In the genomic region with DNA sequence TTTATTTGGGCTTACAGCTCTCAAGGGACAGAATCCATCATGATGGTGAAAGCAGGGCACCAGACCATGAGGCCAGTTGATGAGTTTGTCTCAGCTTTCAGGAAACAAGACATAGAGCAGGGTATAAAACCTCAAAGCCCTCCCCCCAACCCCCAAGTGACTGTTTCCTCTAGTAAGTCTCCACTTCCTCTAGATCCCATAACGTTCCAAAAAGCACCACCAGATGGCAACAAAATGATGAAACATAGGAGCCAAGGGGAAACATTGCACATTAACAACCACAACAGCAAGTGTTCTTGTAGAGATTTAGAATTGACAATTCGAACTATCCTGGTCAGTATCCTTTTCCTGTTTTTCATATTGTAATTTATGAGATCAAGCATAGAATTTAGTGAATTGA, we compare ENCODE assay signal across 8 mouse cellular contexts. TPM values are rescaled to one million over a fixed set of nuclear protein-coding genes. Genes with fewer than 3 reads are reported as not detected.
DNase-seq lines count a peak whose midpoint lies in the region; TF ChIP-seq lines count a peak whose summit lies in the region.
"Had no signal": no experiment of that assay in that cellular context is flagged by ENCODE, and none has a peak within 500 bp of the region (broad histone marks: within the 10 kb centered on the region; RNA-seq: fewer than 3 reads in every experiment).

No protein-coding gene starts in this region.

- peaks cover 24% of the 10 kb centered on the region for H3K36me3 ChIP-seq in E14TG2a.4 (ENCODE audit: insufficient read depth, low read length)

- no peak overlapping the region for H3K4me3 ChIP-seq in E14TG2a.4 (replicated peaks; ENCODE audit: low read length)
- H3K4me3 ChIP-seq: embryonic facial prominence, embryonic 15.5 days had no signal

- DNase-seq in kidney, adult 8-10 months = peak; percentile 14 to 27
- no peak for DNase-seq in kidney, adult 11 months
- peak; percentile 66 for DNase-seq in MEL-GATA-1-ER (ENCODE audit: extremely low read depth, low read depth)
- peak; percentile 35 for DNase-seq in kidney, postnatal 10 days
- peak; percentile 25 for DNase-seq in retina, postnatal 7 days (ENCODE audit: low read depth, low spot score)
- no peak for DNase-seq in gastrocnemius, adult 18-20 months (ENCODE audit: low spot score)

- H3K9me3 ChIP-seq in E14TG2a.4 (ENCODE audit: low read length) = no peaks in the 10 kb centered on the region
- H3K9me3 ChIP-seq: embryonic facial prominence, embryonic 15.5 days had no signal

- peak; percentile 21; the same call in 1 of the 2 replicates for TF ChIP-seq CTCF in E14TG2a.4 (conservative IDR thresholded peaks at IDR 0.05; ENCODE audit: low read length)

- H3K4me1 ChIP-seq in E14TG2a.4 (replicated peaks; ENCODE audit: low read depth, low read length) = no peaks in the 10 kb centered on the region
- H3K4me1 ChIP-seq: embryonic facial prominence, embryonic 15.5 days had no signal

- no peaks in the 10 kb centered on the region for H3K27me3 ChIP-seq in E14TG2a.4 (ENCODE audit: insufficient read depth, low read length)
- H3K27me3 ChIP-seq: embryonic facial prominence, embryonic 15.5 days had no signal

RNA-seq across cellular contexts. Expression of gene Gstcd, which starts 19.9 kb away (rescaled TPM):
- total RNA-seq in gastrocnemius, adult 18-20 months (2021) = 1 to 10 TPM; 1.6 TPM

RNA-seq across cellular contexts. Expression of gene Ints12, which starts 20.1 kb away (rescaled TPM):
- 1 to 10 TPM; 8.3 to 9.1 TPM for total RNA-seq in gastrocnemius, adult 18-20 months (2021)

Comparison
In these comparisons a context has a peak if more than half of its experiments do, and no peak if none do; other contexts are left out.
1. DNase-seq: peak in kidney, adult 8-10 months (2 of 2), MEL-GATA-1-ER (single experiment), kidney, postnatal 10 days (single experiment) and retina, postnatal 7 days (single experiment); none in kidney, adult 11 months (single experiment) and gastrocnemius, adult 18-20 months (single experiment).